Mouse (Mus musculus) layer of hippocampus, adult 2 months (tissue): ENCODE data around the gene Npas1. TPM values are rescaled to one million over a fixed set of nuclear protein-coding genes. Genes with fewer than 3 reads are reported as not detected.
A peak's percentile ranks its signal among the peaks of the same experiment; 100 is the strongest.

Experiments used
- DNase-seq, 2 experiments: peaks; one replicate each; pipeline ENCODE4 v3.0.0; 2022; ENCODE audit warnings: low spot score in 2 of 2
- H3K27ac ChIP-seq: fragments of 200-600 bp; 2 replicates; pipeline ENCODE4 v1.8.1; 2022
- H3K4me3 ChIP-seq: fragments of 200-600 bp; 2 replicates; pipeline ENCODE4 v1.8.1; 2022; ENCODE audit warnings: mild to moderate bottlenecking
- CTCF ChIP-seq: fragments of 200-600 bp; conservative IDR thresholded peaks from 2 replicates; pipeline ENCODE4 v1.8.1; 2022; ENCODE audit warnings: antibody characterized with exemption, mild to moderate bottlenecking, moderate library complexity
- long read RNA-seq, 2 experiments: library from polyadenylated mRNA; stranded (forward); transcript quantifications; one replicate each; pipeline ENCODE4 v2.0.0; 2021; ENCODE audit warnings: borderline mapping rate in 2 of 2
- total RNA-seq, 2 experiments: library from RNA; stranded (reverse); gene quantifications; 2 replicates each; pipeline ENCODE4 v1.2.3; 2021

Gene Npas1
- 10 to 100 TPM; 16.1 to 18.4 TPM for total RNA-seq
- long read RNA-seq, experiment 1, transcript Npas1-202 (11 exons, 1,959 nt), result minor isoform, 5 of 22 reads
- long read RNA-seq, experiment 1, transcript Npas1-201 (12 exons, 2,091 nt), result major isoform, 9 of 22 reads
- long read RNA-seq, experiment 1, partial matches to known transcripts, result 2 of 22 reads
- long read RNA-seq, experiment 1, other reads (novel, unspliced or antisense), result 6 of 22 reads
- long read RNA-seq, experiment 2, transcript Npas1-201 (12 exons, 2,091 nt), result major isoform, 18 of 33 reads
- long read RNA-seq, experiment 2, partial matches to known transcripts, result 2 of 33 reads
- long read RNA-seq, experiment 2, other reads (novel, unspliced or antisense), result 9 of 33 reads

DNA sequence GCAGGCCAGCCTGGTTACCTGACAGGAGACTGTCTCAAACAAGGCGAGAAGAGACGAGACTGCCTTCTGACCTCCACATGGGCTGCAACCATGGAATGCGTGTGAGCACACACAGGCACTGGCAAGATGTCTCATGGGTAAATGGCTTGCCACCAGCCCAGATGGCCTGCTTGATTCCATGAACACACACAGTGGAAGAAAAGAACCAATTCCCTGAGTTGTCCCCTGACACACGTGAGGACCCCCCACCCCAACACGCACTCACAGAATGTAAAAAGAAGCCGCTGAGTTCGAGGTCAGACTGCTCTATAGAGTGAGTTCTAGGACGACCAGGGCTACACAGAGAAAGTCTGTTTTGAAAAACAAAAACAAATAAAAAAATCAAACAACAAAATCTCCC lies at the start of gene Npas1:
Gene Npas1 (minus strand): TSS at position 101 of the 400 bp plus-strand sequence.
- Histone ChIP-seq H3K4me3 (peak within 1 kb of the TSS; percentile 33; the same call in 1 of the 2 replicates), H3K27ac (no peak within 1 kb of the TSS)
- no peak for DNase-seq
- no peak for TF ChIP-seq CTCF

GRCm38 (mm10) chr7:16525995-16526394 lies 48.5 kb upstream of the Npas1 start:
- no peak for DNase-seq
- Histone ChIP-seq H3K4me3 (no peak overlapping the region), H3K27ac (no peak overlapping the region)
- no peak for TF ChIP-seq CTCF

DNA sequence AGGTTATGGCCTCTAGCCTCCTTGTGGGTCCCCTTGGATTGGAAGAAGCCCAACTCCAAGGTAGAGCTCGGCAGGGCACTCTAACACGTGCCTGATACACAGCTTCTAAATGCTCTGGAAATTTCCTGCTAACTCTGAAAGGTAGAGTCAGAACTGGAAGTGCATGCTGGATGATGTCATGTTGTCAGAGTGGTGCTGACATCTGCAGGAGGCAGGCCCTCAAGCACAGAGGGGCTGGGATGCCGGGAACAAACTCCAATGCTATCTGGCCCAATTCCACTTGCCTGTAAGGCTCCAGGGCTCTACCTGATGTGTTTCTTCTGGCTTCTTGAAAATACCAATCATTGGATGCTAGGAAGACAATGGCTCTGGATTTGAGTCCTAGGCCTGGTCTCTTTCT lies 47.9 kb upstream of the Npas1 start:
- Histone ChIP-seq H3K27ac (0 out of 2 replicates have a peak overlapping the region, but pooled peaks have one; percentile 46), H3K4me3 (no peak overlapping the region)
- no peak for DNase-seq
- TF ChIP-seq CTCF, result no peak

DNA sequence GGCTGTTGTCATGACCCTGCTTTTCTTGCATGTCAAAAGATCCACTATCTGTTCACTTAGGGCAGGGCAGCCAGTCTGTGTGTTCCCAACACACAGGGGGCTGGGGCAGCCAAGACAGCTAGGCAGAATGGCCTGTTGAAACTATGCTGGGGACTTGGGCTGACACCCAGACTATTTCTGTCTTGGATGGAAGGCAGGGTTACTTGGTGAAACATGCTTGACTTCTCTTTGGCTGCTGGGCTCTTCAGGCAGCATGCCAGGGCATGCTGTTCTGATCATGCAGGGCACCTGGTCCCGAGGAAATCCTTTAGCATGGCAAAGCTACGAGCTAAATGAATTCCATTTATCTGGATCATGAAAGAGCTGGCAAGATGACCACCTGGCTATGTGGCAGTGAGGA lies 46.8 kb upstream of the Npas1 start:
- TF ChIP-seq CTCF, result no peak
- DNase-seq, result no peak
- no peak overlapping the region for H3K27ac ChIP-seq
- no peak overlapping the region for H3K4me3 ChIP-seq

DNA sequence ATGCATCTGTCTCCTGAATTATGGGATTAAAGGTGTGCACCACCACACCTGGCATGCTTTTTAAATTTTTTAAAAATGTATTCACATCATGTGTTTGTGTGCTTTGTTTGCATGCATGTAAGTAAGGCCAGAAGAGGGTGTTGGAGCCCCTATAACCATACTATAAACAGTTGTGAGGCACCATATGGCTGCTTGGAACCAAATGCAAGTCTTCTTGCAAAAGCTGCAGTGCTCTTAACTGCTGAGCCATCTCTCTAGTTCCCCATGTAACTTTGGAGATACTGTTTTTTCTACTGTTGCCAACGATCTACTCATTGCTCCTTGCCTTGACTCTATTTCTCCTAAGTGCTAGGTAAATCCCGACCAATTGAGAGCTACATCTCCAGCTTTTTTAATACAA lies 41.8 kb upstream of the Npas1 start:
- peak overlapping the region; percentile 58; the same call in 1 of the 2 replicates for H3K27ac ChIP-seq
- no peak for TF ChIP-seq CTCF
- no peak overlapping the region for H3K4me3 ChIP-seq
- no peak for DNase-seq

DNA sequence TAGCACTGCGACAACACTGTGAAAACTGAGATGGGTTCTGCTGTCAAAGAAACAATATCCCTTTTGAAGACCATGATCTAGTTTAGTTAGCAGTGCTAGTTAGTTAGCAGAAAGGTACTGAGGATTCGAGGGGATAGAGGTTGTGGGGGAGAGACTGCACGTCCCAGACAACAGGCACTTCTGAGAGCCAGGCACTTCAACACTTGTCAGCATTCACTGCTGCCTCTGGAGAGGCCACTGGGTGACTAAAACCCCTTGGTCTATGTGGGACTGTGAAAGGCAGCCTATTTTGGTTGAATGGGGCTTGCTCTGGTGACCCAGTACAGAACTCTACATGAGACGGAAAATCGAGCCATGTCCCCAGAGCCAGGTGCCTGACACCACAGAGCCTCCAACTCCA lies 39.7 kb upstream of the Npas1 start:
- TF ChIP-seq CTCF, result no peak
- H3K4me3 ChIP-seq, result no peak overlapping the region
- no peak for DNase-seq
- H3K27ac ChIP-seq, result no peak overlapping the region

- peak; percentile 82 for TF ChIP-seq CTCF
- no peak for DNase-seq
Measured at GRCm38 (mm10) chr7:16507284-16507683, 29.8 kb upstream of the Npas1 start.

GRCm38 (mm10) chr7:16505226-16505593 lies 27.7 kb upstream of the Npas1 start:
- DNase-seq, result no peak
- H3K4me3 ChIP-seq, result no peak overlapping the region
- TF ChIP-seq CTCF, result no peak
- no peak overlapping the region for H3K27ac ChIP-seq

More at GRCm38 (mm10) chr7:16507284-16507683, 29.8 kb upstream of the Npas1 start:
- Histone ChIP-seq H3K4me3 (no peak overlapping the region), H3K27ac (no peak overlapping the region)

DNA sequence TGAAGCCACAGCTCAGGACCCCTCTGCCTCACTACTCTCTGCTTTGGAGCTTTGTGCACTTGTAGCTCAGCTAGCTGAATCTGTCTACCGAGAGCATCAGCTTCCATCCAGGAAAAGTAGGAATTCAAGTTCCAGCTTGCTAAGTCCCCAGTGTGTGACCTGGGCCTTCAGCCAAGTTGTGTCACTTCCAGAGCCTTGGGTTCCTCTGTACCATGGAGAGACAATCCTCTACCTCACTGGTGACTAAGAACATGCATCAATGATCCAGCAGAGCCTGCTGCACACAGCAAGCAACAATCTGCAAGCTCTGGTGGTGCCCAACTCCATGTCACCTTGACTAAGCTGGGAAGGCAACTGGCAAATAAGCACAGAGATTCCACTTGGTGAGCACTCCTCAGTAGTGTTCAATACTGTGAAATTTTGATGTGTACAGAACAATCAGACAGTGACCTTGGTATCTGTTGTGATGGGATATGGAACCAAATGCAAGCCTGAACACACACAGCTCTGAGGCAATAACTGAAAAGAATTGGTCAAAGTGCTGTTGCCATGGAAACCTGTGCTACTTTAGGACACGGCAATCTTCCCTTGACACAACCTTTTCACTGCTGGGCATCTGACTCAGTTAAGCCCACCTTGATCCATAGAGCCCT lies 27.2 kb upstream of the Npas1 start:
- DNase-seq, result no peak
- no peak for TF ChIP-seq CTCF
- no peak overlapping the region for H3K27ac ChIP-seq
- no peak overlapping the region for H3K4me3 ChIP-seq

GRCm38 (mm10) chr7:16501571-16501970 lies 24.0 kb upstream of the Npas1 start:
- no peak for TF ChIP-seq CTCF

DNA sequence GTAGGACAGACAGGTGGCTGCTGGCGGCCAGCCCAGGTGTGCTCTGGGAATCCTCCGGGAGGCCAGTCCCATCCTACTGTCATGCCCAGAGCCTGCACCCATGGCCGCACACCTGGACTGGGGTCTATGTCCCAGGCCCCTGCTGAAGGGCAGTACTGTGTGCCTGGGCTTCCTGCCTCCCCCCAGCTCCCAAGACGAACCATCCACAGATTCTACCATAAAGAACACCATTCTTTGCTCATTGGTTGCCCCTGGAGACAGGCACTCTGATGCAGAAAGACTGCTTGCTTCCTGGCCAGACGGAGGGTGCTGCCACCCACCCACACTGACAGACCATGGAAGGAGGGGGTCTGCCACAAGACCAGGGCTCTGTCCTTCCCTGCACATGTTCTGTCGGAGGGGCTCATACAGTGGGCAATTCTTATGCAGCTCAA lies 22.2 kb upstream of the Npas1 start:
- no peak for TF ChIP-seq CTCF
- Histone ChIP-seq H3K27ac (peak overlapping the region; percentile 36), H3K4me3 (no peak overlapping the region)
- no peak for DNase-seq

More at GRCm38 (mm10) chr7:16501571-16501970, 24.0 kb upstream of the Npas1 start:
- Histone ChIP-seq H3K4me3 (no peak overlapping the region), H3K27ac (no peak overlapping the region)
- no peak for DNase-seq

DNA sequence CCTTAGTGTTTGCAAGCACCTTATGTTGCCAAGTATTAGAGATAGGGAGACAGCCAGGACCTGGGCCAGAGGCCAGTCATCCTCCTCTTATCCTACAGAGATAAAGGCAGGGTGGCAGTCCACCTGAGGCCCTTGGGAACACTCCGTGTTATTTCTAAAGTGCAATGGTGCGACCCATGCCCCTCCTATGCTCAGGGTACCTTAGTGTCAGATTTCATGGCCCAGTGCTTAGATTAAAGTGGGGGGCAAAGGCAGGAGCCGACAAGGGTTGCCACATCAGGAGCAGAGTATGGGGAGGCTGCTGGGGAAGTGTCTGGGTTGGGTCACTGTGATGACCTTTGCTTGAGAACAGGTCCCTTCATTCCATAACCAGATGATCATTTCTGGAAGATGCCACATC lies 18.7 kb upstream of the Npas1 start:
- no peak for DNase-seq
- Histone ChIP-seq H3K27ac (no peak overlapping the region), H3K4me3 (no peak overlapping the region)
- TF ChIP-seq CTCF, result no peak

DNA sequence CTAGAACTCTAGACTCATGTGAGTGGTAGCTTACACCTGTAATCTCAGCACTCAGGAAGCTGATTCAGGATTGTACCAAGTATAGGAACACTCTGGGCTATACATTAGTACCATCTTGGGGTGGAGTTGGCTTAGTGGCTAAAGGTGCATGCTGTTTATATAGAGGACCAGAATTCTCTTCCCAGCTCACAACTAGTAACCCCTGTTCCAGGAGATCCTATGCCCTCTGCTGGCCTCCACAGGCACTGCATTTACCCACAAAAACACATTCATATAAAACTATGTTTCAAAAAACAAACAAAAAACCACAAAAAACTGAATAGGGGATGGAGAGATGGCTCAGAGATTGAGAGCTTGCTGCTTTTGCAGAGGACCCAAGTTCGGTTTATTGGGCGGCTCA lies 15.8 kb upstream of the Npas1 start:
- Histone ChIP-seq H3K27ac (no peak overlapping the region), H3K4me3 (no peak overlapping the region)
- DNase-seq, result peak in 1 of 2 experiments; percentile 52
- peak; percentile 88 for TF ChIP-seq CTCF

GRCm38 (mm10) chr7:16492211-16492610 lies 14.7 kb upstream of the Npas1 start:
- TF ChIP-seq CTCF, result no peak
- no peak overlapping the region for H3K27ac ChIP-seq
- no peak for DNase-seq
- H3K4me3 ChIP-seq, result no peak overlapping the region
